Mouse (Mus musculus) stomach, postnatal 0 days (tissue): Measurements from ENCODE around the gene 2410131K14Rik.

Experiments
- CTCF ChIP-seq: IDR thresholded peaks from 2 replicates; pipeline ENCODE4 v1.5.1; 2016; ENCODE audit warnings: antibody characterized with exemption, low read depth, mild to moderate bottlenecking, moderate library complexity
- EP300 ChIP-seq: optimal IDR thresholded peaks from 2 replicates; pipeline ENCODE3; 2016; ENCODE audit warnings: antibody characterized with exemption

- TF ChIP-seq CTCF (no peak), EP300 (no peak)
These were observed 17.4 kb downstream of the 2410131K14Rik start for GRCm38 (mm10) chr5:118262418-118262817.
